Mouse (Mus musculus): ENCODE measurements around the gene Cryga.
"Not testable (repeated sequence)": the region's sequence is repeated elsewhere in the genome, so short reads cannot be mapped to it uniquely, and the experiment has no call there.

Cryga gene

GRCm38 (mm10) chr1:65090370-65090769 lies 12.8 kb downstream of the Cryga start:
- no peak for DNase-seq

GRCm38 (mm10) chr1:65088567-65089356 lies 14.4 kb downstream of the Cryga start:
- no peak for DNase-seq

DNA sequence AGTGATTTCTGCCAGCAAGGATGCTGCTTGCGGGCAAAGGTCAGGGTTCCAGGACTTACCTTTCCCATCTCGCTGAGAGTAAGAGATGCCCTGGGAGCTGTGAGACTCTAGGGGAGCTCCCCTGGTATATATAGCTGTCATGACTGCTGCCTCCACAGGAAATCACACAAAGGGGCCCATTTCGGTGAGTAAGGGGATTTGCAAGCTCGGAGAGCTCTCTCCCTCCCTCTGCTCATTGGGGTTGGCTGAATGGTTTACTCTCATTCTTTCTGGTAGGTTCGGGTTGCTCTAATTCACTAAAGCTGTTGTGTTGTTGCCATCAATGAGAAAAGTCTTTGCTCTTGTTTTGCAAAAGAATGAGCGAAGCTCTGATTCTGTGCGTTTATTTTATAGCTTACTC lies 21.0 kb downstream of the Cryga start, which contains the start of gene Crygb:
Gene Crygb (minus strand): TSS at position 101 of the 400 bp plus-strand sequence.
- DNase-seq: no peak

- no peak for DNase-seq
Observed at GRCm38 (mm10) chr1:65075607-65076006, 27.6 kb downstream of the Cryga start.

DNA sequence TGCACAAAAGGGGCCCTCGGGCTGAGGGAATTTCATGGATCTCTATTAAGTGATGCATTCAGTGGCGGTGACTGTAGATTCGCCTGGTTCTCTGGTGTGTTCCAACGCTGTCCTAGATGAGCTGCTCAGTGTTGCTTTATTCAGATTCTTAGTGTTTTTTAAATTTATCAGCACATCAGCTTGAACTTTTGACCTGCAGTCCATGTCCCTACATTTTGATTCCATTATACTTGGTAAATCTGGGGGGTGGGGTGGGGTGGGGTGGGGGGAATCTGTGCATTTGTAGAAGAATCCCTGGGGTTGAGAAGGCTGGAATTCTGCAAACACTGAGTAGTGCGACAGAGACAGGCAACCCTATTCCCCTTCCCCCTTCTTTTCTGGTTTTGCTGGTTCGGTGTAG lies 29.6 kb downstream of the Cryga start, which contains the start of gene Crygc:
Gene Crygc (minus strand): TSS at position 101 of the 400 bp plus-strand sequence.
- no peak for DNase-seq

DNA sequence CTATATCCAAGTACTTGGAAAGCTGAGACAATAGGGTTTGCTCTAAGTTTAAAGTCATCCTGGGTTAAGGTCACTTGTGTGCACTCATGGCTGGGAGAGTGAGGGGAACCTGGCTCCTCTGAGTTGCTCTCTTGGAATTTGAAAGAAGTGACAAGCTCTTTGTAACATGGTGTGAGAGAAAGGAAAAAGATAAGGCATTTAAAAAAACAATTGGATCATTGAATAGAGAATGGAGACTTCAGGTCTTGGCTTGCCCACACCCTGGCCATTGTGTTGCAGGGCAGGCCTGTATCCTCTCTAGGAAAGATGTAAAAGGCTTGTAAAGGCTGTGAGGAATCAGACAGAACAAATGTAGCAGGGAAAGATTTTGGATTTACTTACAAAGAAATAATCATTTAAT lies 35.3 kb downstream of the Cryga start:
- no peak for DNase-seq

GRCm38 (mm10) chr1:65064201-65064600 lies 39.0 kb downstream of the Cryga start:
- no peak for DNase-seq

- DNase-seq: no peak
Observed at GRCm38 (mm10) chr1:65063352-65063751, 39.8 kb downstream of the Cryga start, which contains the start of gene Crygd. Gene Crygd (minus strand): TSS chr1:65063452.

- no peak for DNase-seq
Observed at GRCm38 (mm10) chr1:65052140-65052539, 51.0 kb downstream of the Cryga start.

GRCm38 (mm10) chr1:65051696-65052095 lies 51.5 kb downstream of the Cryga start:
- no peak for DNase-seq

DNA sequence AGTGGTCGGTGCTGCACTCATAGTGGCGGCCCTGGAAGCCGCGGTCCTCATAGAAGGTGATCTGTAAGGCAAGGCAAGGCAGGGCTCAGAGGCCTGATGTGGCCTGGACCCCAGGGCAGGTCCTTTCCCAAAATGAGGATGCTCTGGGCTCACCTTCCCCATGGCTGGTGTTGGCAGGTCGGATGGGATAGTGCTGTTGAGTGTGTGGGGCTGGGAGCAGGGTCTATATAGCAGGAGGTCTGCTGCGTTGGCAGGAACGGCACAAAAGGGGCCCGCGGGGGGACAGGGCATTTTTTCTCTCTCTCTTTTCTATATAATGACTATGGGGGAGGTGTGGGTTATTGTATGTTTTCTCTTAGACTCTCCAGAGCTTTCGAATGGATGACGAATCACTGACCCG lies 52.2 kb downstream of the Cryga start, which contains the start of gene Cryge:
Gene Cryge (minus strand): TSS at position 198 of the 400 bp plus-strand sequence.
- DNase-seq: not testable (repeated sequence)
